Mouse (Mus musculus): ENCODE measurements around the gene 9330161L09Rik. TPM values are rescaled to one million over a fixed set of nuclear protein-coding genes. Genes with fewer than 3 reads are reported as not detected.

Gene 9330161L09Rik
- total RNA-seq, 2 experiments from 2014 or later = 0.99 to 1.3 TPM

Other genes starting within 250 kb of the 9330161L09Rik start
- gene Prima1, start 165.7 kb downstream of the 9330161L09Rik start, total RNA-seq (2021) = 1 to 10 TPM; 2.9 to 3.2 TPM
- gene Fam181a, start 96.8 kb downstream of the 9330161L09Rik start, total RNA-seq (2021) = not detected
- gene Asb2, start 51.8 kb downstream of the 9330161L09Rik start, total RNA-seq (2021) = 10 to 100 TPM in 1 of 2 experiments, 1 to 10 TPM in 1; 5.5 to 20.3 TPM
- gene Otub2, start 19.1 kb downstream of the 9330161L09Rik start, total RNA-seq (2021) = 1 to 10 TPM; 3.6 to 4.4 TPM
- 10 to 100 TPM; 94.4 to 99.7 TPM for gene Ddx24, start 18.0 kb upstream of the 9330161L09Rik start, total RNA-seq (2021)
- 1,000 to 10,000 TPM; 1,092 to 1,163 TPM for gene Ifi27, start 26.4 kb upstream of the 9330161L09Rik start, total RNA-seq (2021)
- gene Ifi27l2a, start 35.9 kb upstream of the 9330161L09Rik start, total RNA-seq (2021) = 10 to 100 TPM; 15.6 to 16.8 TPM
- not detected for gene Ifi27l2b, start 49.4 kb upstream of the 9330161L09Rik start, total RNA-seq (2021)
- 1 to 10 TPM; 2.3 to 3.2 TPM for gene Ppp4r4, start 124.5 kb upstream of the 9330161L09Rik start, total RNA-seq (2021)
- 10 to 100 TPM; 11.9 to 22.2 TPM for gene Serpina10, start 223.6 kb upstream of the 9330161L09Rik start, total RNA-seq (2021)
- gene Serpina6, start 249.4 kb upstream of the 9330161L09Rik start, total RNA-seq (2021) = 10 to 100 TPM; 12.2 to 21.7 TPM

All from adrenal gland, postnatal 10 days (tissue).